Mouse (Mus musculus) urinary bladder, postnatal 36 days (tissue): Measurements from ENCODE around the gene Cebpe.

ENCODE experiments used
- DNase-seq, 2 experiments: peaks; one replicate each; pipeline ENCODE4 v3.0.0; 2022; ENCODE audit warnings: low spot score in 2 of 2, mixed read lengths in 1 of 2

Gene Cebpe

GRCm38 (mm10) chr14:54676290-54676689, 35.7 kb downstream of the Cebpe start:
- no peak for DNase-seq

GRCm38 (mm10) chr14:54674317-54674716, 37.7 kb downstream of the Cebpe start:
- peak in 1 of 2 experiments; percentile 37 for DNase-seq

GRCm38 (mm10) chr14:54669381-54669780, 42.6 kb downstream of the Cebpe start:
- peak in 1 of 2 experiments; percentile 26 for DNase-seq

- no peak for DNase-seq
Measured at GRCm38 (mm10) chr14:54664477-54665222, 47.3 kb downstream of the Cebpe start.
